Mouse (Mus musculus): ENCODE measurements around the gene Gm28374.
"Not testable (repeated sequence)": the region's sequence is repeated elsewhere in the genome, so short reads cannot be mapped to it uniquely, and the experiment has no call there.

Gene Gm28374

DNA sequence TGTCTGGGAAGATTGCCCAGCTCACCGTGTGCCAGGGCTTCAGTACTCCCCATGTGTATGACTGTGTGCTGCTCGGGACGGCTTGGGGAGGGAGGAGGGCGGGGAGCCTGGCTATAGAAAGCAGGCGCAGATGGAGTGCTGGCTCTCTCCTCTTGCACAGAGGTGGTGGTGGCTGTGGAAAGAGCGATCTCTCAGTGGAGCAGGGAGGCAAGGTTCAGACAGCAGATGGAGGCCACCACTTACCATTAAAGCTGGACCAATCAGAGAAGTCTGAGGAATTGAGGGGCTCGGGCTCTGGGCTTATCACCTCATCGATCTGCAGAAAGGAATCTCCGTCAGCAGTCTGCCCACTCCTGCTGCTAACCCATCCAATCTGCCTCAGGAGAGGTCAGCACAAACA, at the start of gene Gm28374:
Gene Gm28374 (minus strand): TSS at position 101 of the 400 bp plus-strand sequence.
- no peak for DNase-seq (ENCODE audit: inconsistent age in 2 of 2, low spot score in 1 of 2)

- not testable (repeated sequence) for DNase-seq (ENCODE audit: inconsistent age in 2 of 2, low spot score in 1 of 2)
These were observed 48.5 kb upstream of the Gm28374 start for GRCm38 (mm10) chr19:6130414-6131128.

DNA sequence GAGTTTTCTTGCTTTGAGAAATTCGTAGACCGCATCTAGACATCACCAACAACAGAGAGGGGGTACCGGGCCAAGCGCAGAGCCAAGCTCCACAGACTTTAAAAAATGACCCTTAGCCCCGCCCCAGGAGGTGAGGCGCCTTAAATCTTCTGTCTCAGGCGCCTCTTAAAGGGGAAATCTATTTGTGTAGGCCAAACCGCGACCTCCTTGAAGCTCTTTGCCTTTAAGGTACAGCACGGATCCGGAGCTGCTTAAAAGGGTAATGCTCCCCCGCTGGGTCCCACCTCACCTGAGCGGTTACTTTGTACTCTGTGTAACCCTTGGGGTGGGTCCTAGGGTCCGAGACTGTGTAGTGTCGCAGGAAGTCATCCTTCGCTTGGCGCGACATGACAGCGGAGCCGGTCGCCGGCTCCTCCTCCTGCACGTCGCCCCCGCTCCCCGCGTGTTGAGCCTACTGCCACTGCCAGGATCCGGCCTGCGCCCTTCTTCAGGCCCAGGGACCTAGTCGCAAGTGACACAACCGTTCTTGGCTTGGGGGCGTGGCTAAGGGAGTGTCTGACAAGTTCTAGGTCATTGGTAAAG, 45.8 kb upstream of the Gm28374 start, which contains the start of gene Snx15:
Gene Snx15 (minus strand): TSS at position 545 of the 582 bp plus-strand sequence.
- DNase-seq (ENCODE audit: inconsistent age in 2 of 2, low spot score in 1 of 2): peak; percentile 97 to 99

GRCm38 (mm10) chr19:6126789-6127580, 44.9 kb upstream of the Gm28374 start:
- DNase-seq (ENCODE audit: inconsistent age in 2 of 2, low spot score in 1 of 2): no peak

DNA sequence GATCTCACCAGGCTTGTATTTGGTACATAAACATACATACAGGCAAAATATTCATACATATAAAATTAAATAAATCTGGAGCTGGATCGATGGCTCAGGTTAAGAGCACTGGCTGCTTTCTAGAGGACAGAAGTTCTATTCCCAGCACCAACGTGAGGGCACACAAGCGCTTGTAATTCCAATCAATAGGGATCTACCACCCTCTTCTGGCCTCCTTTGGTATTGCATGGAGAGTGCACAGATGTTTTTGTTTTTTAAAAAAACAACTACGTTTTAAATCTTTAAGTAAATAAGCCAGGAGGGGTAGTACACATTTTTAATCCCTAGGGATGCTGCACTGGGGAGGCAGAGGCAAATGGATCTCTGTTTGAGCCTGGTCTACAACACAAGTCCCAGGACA, 44.2 kb upstream of the Gm28374 start:
- peak in 1 of 2 experiments; percentile 84 for DNase-seq (ENCODE audit: inconsistent age in 2 of 2, low spot score in 1 of 2)

DNA sequence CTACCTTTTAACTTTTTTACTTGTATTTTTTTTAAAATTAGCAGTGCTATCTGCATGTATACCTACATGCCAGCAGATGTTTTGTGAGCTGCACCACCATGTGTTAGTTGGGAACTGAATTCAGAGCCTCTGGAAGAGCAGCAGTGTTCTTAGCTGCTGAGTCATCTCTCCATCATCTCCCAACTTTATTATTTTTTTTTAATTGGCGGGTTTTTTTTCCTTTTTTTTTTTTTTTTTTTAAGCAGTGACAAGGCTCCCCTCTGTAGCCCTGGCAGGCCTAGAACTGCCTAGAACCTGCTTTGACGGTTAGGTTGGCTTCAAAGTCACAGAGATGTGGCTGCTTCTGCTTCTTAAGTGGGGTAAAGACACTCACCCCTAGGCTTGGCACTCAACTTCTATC, 42.8 kb upstream of the Gm28374 start:
- no peak for DNase-seq (ENCODE audit: inconsistent age in 2 of 2, low spot score in 1 of 2)

DNA sequence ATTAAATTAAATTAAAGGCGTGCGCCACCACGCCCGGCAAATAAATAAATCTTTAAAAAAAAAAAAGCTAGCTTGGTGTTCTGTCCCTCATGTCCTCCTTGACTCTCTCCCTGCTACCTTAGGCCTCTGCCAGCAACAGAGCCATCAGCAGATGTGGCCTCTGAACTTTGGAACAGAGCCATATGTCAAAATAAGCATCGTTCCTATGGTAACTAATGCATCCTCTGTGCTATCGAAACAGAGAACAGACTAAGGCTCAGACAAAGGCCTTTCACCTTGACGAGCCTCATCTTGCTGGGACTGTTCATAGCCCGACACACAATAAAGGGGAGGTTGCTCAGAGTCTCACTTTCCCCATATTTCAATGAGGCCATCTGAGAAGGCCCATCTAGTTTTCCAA, 41.3 kb upstream of the Gm28374 start:
- DNase-seq (ENCODE audit: inconsistent age in 2 of 2, low spot score in 1 of 2): no peak

GRCm38 (mm10) chr19:6121761-6122160, 39.7 kb upstream of the Gm28374 start:
- DNase-seq (ENCODE audit: inconsistent age in 2 of 2, low spot score in 1 of 2): no peak

DNA sequence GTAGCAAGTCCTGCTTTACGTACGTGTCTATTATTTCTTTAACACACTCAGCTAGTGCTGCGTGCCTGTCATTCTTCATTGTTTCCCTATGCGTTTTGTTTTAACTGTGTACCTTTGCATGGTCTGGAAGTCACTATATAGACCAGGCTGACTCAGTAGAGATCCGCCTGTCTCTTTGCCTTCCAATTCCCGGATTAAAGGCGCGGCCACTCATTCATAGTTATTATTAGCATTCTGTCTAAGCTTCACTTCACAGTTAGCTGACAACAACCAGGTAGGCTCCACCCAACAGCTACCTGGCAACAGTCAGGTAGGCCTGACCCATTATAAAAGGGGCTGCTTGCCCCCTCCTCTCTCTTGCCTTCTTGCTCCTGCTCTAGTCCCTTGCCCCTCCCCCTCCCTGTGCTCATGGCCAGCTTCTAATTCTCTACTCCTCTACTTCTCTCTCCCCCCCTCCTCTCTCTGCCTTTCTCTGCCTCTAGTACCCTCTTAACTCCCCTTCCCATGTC, 36.7 kb upstream of the Gm28374 start:
- DNase-seq (ENCODE audit: inconsistent age in 2 of 2, low spot score in 1 of 2): no peak

- DNase-seq (ENCODE audit: inconsistent age in 2 of 2, low spot score in 1 of 2): peak; percentile 91 to 97
These were observed 36.1 kb upstream of the Gm28374 start, which contains the start of gene Sac3d1 for GRCm38 (mm10) chr19:6117986-6118676. Sac3d1 (minus strand) TSS chr19:6118650.

DNA sequence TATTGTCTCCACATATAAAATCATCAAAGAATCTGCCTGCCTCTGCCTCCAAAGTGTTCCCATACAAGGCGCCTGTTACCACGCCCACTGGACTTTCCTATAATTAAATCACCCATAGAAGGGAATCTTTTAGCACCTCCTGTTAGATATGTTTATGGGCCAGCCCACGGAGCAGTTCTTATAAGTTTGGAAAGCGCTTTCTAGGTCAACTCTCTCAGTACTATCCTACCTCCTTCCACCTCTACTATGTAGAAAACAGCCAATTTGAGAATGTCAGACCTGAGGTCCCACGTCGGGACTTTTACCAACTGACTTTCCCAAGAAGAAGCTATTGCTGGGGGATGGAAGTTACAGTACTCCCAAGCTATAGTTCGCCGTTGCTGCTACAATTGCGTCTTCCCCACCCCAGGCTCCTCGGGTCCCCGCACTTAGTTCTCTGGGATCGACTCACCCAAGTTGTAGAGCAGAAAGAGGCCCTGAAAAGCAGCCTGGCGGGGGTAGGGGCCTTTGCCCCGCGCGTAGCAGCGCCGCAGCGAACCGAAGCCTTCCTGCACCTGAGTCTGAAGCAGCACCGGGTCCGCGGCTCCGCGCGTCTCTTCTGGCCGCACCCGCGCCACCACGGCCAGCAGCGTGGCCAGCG, 35.4 kb upstream of the Gm28374 start:
- DNase-seq (ENCODE audit: inconsistent age in 2 of 2, low spot score in 1 of 2): no peak

- DNase-seq (ENCODE audit: inconsistent age in 2 of 2, low spot score in 1 of 2): peak; percentile 38 to 65
These were observed 34.2 kb upstream of the Gm28374 start for GRCm38 (mm10) chr19:6116113-6116850.

GRCm38 (mm10) chr19:6113116-6113515, 31.1 kb upstream of the Gm28374 start:
- DNase-seq (ENCODE audit: inconsistent age in 2 of 2, low spot score in 1 of 2): no peak

DNA sequence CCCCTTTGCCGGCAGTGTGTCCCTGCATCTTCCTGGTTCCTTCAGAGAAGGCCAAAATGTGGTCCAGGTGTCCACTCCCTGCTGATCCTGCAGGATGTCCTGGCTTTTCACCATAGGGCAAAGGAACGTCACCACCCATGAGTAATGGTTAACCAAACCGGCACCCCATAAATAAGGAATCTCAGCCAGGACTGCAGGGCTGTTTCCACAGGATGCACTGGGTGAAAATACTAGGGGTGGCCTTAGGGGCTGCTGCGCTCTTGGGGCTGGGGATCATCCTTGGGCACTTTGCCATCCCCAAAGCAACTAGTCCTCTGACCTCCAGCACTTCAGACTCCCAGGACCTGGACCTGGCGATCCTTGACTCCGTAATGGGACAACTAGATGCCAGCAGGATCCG, 23.5 kb upstream of the Gm28374 start, which contains the start of gene Naaladl1:
Gene Naaladl1 (plus strand): TSS at position 197 of the 400 bp plus-strand sequence.
- DNase-seq (ENCODE audit: inconsistent age in 2 of 2, low spot score in 1 of 2): no peak

GRCm38 (mm10) chr19:6104476-6104875, 22.4 kb upstream of the Gm28374 start:
- DNase-seq (ENCODE audit: inconsistent age in 2 of 2, low spot score in 1 of 2): no peak

DNA sequence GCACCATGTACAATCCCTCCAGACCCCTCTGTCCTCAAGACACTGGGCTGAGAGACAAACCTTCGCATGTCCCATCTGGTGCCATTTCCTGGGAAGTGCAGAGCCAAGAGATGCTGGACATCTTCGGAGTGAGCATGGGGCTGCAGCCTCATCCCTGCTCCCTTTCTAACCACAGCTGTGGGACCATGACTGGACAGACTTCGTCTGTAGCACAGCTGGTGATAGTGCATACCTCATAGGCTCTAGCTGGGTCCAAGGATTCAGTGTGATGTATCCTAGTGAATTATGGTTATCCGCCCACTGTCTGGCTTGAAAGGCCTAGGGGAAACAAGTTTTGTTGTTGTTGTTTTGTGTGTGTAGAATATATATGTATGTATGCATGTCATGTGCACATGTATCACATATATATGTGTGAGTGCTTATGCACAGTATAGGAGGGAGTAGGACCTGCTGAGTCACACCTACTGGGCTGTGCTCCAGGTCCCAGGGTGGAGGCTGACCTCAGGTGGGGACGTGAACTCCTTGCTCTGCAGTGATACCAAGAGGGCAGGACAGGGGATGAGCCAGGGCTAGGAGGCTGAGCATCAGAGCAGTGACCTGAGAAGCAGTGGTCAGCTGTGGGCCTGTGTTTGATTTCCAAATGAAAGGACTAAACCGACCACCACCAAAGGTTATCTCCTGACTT, 20.3 kb upstream of the Gm28374 start:
- no peak for DNase-seq (ENCODE audit: inconsistent age in 2 of 2, low spot score in 1 of 2)

DNA sequence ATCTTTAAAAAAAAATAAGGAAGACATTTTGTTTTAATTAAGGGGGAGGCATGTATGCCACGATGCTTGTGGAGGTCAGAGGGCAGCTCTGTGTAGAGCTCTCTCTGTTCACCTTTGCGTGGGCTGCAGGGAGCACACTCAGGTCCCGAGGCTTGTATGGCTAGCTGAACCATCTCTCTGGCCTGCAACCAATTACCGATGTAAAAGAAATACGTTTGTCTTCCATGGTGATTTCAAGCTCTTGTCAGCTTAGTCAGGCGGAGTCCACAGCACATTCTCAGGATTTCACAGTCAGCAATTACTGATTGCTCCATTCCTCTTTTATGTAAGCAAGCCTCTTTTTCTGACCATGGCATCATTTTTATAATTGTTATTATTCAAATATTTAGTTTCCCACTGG, 19.1 kb upstream of the Gm28374 start:
- DNase-seq (ENCODE audit: inconsistent age in 2 of 2, low spot score in 1 of 2): no peak

GRCm38 (mm10) chr19:6097847-6098246, 15.8 kb upstream of the Gm28374 start:
- DNase-seq (ENCODE audit: inconsistent age in 2 of 2, low spot score in 1 of 2): peak in 1 of 2 experiments; percentile 41

DNA sequence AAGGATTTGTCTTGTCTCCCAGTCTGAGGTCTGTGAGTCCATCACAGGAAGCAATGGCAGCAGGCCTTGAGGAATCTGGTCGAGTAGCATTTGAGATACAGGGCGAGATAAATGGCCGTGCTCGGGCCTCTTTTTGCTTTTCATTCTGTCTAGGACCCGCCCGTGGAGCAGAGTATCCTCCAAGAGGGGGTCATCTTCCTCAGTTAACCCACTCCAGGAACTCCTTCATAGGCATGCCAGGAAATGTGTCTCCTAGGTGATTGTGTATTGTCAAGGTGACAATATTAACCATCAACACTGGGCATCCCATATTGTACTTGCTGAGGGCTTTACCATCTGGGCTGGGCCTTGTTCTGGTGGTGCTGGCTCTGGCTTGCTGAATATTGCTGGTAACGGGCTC, 12.1 kb upstream of the Gm28374 start, which contains the start of gene AC131692.1:
Gene AC131692.1 (plus strand): TSS at position 301 of the 400 bp plus-strand sequence.
- no peak for DNase-seq (ENCODE audit: inconsistent age in 2 of 2, low spot score in 1 of 2)
